Mouse (Mus musculus) gastrocnemius, adult 8-10 months (tissue): ENCODE measurements around the gene Rptor. TPM values are rescaled to one million over a fixed set of nuclear protein-coding genes. Genes with fewer than 3 reads are reported as not detected.
A peak's percentile ranks its signal among the peaks of the same experiment; 100 is the strongest.
"Not testable (repeated sequence)": the region's sequence is repeated elsewhere in the genome, so short reads cannot be mapped to it uniquely, and the experiment has no call there.

Experiments
- DNase-seq, 2 experiments: peaks; one replicate each; pipeline ENCODE4 v3.0.0; 2022; ENCODE audit warnings: low spot score in 2 of 2
- total RNA-seq, 4 experiments: library from RNA; stranded (reverse); gene quantifications; 2 replicates each; pipeline ENCODE4 v1.2.4; 2022

The Rptor gene
- total RNA-seq, 4 experiments from 2014 or later = 25.2 to 28.5 (median 26.6) TPM

DNA sequence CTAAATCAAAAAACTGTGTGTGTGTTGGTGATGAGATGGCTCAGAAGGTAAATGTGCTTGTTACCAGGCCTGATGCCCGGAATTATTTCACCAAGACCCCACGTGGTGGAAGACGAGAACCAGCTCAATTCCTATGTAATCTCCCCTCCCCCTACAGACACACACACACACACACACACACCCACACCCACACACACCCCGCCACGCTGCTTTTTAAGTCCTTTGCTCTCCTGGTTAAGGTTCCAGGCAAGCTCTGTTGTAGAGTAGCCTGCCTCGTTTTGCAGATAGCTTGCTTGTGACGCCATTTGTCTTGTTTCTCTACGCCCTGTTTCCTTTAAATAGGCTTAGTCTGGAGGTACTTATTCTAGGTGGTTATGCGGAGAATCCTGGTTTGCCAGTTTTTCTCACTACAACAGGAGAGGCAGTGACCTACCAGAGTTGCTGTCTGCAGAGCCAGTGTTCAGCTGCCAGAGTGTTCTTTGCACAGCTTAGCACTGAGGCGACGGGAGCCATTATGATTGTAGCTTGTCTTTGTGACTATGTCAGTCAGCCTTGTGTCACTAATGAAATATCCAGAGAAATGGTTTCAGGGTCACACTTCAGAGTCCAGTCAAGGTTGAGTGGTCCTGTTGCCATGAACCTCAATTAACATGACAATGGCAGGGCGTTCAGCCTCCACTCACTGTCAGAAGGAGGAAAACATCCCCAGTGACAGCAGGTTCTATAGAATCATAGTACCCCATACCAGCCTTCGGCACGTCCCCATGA is 42.1 kb downstream of the Rptor start:
- no peak for DNase-seq

GRCm38 (mm10) chr11:119650456-119650855 is 47.8 kb downstream of the Rptor start:
- no peak for DNase-seq

DNA sequence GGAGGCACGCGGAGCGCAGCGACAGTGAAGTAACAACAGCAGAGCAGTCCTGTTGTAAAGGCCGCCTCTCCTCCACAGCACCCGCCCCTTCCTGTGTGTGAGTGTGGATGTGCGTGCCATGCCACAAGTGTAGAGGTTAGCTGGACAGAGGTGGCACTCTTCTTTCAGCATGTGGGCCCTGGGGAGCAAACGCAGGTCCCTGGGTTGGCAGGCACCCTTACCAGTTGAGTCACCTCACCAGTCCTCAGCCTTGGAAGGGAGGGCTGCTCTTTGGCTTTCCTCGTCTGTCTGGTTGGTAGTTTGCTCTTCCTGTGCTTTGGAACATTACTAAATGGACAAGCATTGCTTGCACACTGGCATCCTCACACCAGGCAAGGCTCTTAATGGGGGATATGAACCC is 50.6 kb downstream of the Rptor start:
- no peak for DNase-seq

GRCm38 (mm10) chr11:119657534-119657933 is 54.8 kb downstream of the Rptor start:
- no peak for DNase-seq

GRCm38 (mm10) chr11:119659296-119659695 is 56.6 kb downstream of the Rptor start:
- DNase-seq = no peak

- DNase-seq = not testable (repeated sequence)
Observed at GRCm38 (mm10) chr11:119661479-119661878, 58.8 kb downstream of the Rptor start.

- peak in 1 of 2 experiments; percentile 32 for DNase-seq
Observed at GRCm38 (mm10) chr11:119663876-119664275, 61.2 kb downstream of the Rptor start.

DNA sequence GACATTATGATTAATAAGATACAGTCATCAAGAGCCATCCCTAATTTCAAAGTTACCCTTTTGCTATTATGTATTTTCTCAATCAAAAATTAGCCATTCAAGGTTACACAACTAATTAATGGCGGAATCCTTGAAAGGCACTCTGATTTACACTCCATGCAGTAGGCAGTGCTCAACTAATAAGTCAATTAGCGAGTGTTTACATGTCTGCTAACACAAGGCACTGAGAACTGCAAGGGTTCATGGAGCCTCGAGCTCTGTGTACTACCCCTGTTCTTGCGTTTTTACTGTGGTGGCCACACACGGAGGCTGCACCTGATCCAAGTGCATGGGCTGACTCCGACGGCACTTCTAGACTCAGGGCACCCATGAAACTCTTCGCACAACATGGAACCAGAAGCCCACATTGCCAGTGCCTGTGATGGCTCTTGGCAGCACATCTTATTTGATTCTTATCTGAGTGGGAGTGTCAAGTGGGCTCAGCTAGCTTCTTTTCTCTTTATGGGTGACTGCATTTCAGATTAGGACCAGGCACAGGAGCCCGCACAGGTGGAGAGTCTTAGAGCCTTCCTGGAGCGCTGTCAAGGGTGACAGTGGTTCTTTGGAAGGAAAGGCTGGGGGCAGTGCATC is 62.1 kb downstream of the Rptor start:
- DNase-seq = no peak

DNA sequence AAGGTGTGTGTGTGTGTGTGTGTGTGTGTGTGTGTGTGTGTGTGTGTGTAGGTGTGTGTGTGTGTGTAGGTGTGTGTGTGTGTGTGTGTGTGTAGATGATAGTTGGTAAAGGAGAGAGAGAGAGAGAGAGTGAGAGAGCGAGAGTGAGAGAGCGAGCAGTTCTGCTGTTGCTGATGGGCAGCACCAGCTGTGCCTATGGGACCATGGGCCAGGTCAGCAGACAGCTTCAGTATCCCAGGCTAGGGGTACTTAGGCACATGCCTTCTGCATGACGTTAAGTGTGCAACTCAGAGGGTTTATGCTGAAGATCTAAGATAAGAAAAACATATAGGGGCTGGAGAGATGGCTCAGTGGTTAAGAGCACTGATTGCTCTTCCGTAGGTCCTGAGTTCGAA is 62.6 kb downstream of the Rptor start:
- DNase-seq = no peak

DNA sequence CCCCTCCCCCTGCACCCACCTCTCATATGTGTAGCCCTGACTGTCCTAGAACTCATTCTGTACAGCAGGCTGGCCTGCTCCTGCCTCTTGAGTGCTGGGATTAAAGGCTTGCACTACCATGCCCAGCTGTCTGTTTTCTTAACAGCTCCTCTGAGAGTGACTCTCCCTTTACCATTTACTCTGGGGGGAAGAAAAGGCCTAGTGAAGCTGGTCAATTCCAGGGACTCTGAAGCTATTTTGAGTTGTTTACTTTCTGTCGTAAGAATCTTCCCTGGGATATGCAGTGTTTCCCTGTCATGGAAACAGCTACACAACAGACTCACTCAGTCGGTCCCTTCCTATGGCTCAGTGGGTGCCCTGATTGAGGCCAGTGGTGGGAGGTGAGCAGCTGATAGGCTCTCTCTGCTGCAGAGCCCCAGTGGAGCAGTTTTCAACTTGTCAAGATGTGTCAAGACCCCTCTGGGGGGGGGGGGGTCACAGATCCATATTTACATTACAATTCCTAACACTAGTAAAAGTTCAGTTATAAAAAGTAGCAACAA is 63.9 kb downstream of the Rptor start:
- no peak for DNase-seq

- no peak for DNase-seq
Observed at GRCm38 (mm10) chr11:119670690-119671666, 68.3 kb downstream of the Rptor start.

GRCm38 (mm10) chr11:119672041-119672440 is 69.3 kb downstream of the Rptor start:
- DNase-seq = no peak

GRCm38 (mm10) chr11:119672775-119673174 is 70.1 kb downstream of the Rptor start:
- DNase-seq = no peak

DNA sequence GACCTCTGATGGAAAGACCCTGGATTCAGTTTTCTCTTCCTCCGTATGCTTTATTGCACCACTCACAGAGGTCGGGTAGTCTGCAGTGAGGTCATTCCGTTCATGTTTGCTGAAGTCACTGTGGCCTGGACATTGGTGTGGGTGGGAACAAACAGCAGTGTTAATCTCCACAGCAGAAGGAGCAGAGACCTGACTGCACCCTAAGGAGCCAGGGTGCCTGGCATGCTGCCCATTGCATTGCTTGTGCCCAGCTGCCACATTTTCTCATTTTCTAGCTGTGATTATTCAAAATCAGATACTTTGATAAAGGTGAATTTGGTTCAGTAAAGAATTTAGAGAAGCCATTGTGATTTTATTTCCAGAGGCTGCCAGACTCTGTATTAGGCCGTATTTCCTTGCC is 72.1 kb downstream of the Rptor start:
- no peak for DNase-seq

- no peak for DNase-seq
Observed at GRCm38 (mm10) chr11:119675546-119675945, 72.8 kb downstream of the Rptor start.

GRCm38 (mm10) chr11:119676751-119677411 is 74.2 kb downstream of the Rptor start:
- DNase-seq = no peak

DNA sequence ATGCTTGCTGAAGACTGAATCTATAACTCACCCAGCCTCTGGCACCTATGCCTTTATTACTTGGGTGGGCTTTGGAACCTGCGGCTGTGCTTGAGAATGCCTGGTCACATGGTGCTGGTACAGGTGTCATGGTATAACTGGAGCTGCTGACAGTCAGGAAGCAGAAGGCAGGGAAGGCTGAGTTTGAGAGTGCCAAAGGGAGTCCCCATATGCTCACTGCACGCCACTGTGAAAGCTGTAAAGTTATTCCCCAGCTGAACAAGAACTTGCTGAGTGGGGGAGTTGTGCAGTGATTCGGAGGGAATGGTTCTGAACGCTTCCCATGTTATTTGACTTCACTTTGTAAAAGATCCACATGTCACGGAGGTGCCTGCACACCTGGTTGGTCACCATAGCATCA is 75.7 kb downstream of the Rptor start:
- DNase-seq = no peak

DNA sequence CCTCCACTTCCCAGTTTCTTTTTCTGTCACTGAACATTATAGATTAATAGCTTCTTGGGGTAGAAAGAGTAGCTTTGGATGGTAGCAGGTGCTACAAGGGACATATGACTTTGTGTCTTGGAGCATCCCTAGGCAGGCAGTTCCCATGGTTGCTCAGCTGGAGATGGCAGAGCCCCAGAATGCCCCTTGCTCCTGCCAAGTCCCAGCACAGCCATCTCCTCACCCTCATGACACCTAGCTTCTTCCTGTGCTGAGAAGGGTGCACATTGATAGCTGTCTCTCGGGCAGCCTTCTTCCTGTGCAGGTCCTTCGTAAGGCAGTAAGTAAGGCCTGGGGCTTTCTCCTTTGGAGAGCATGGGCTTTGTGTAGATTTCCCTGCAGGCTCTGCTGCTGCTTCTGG is 78.0 kb downstream of the Rptor start:
- DNase-seq = no peak

DNA sequence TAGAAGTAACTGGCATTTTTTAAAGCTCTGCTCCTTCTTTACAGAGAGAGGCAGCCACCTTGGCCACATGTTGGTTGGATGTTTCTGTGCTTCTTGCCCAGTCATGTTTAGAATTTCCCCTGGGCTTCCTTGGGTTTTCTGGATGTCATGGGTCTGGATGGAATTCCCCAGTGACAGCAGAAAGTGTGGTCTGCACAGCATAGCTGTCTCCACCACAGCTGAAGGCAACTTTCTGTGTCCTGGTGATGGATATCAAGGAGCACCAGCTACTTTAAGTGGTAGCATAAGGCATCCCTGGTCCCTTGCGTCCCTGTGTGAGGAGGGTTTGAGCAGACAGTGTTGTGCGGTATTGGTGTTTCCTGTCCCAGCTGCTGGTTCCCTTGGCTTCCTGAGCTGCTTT is 79.6 kb downstream of the Rptor start:
- no peak for DNase-seq

DNA sequence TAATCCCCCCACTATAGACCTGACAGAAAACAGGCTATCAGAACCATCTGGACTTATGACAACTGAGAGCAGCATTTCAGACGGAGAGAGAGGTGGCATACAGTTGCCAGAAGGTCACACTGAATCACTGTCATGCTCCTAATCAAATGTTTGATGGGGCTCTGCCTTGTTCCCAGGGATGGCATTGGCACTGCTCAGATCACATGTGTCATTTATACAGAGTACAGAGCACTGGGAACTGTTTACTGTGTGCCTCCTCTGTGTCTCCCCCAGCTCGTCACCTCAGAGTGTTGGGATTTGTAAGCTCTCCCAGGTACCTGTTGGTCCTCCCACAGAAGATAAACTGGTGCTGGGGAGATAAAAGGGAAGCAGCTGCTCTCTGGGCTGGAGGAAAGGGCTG is 81.1 kb downstream of the Rptor start:
- no peak for DNase-seq

- no peak for DNase-seq
Observed at GRCm38 (mm10) chr11:119685477-119685876, 82.8 kb downstream of the Rptor start.
